Mouse (Mus musculus) inflammation-experienced regulatory T-cells, adult 6 months (primary cell): ENCODE measurements at regions not wholly inside any gene's neighbourhood (a gene's known extent, or its start where the extent isn't known, plus 50 kb on each side); places are given as distances from the start of the nearest gene placed in this dataset.

Experiments
- ATAC-seq: one replicate; pipeline ENCODE4 v1.8.0; 2017

- ATAC-seq: no peak
Measured at GRCm38 (mm10) chr13:52055741-52056140, 209.3 kb downstream of the Gadd45g start.

GRCm38 (mm10) chr13:52057456-52057855 is 211.0 kb downstream of the Gadd45g start:
- ATAC-seq: no peak

GRCm38 (mm10) chr13:52059756-52060417 is 213.4 kb downstream of the Gadd45g start:
- ATAC-seq: no peak

GRCm38 (mm10) chr13:52060418-52060870 is 214.0 kb downstream of the Gadd45g start:
- no peak for ATAC-seq

GRCm38 (mm10) chr13:52061454-52061853 is 215.0 kb downstream of the Gadd45g start:
- ATAC-seq: no peak

- peak; percentile 70 for ATAC-seq
Measured at GRCm38 (mm10) chr13:52061881-52062280, 215.4 kb downstream of the Gadd45g start.

GRCm38 (mm10) chr13:52062576-52062975 is 216.1 kb downstream of the Gadd45g start:
- ATAC-seq: no peak

- ATAC-seq: no peak
Measured at GRCm38 (mm10) chr13:52065274-52065673, 218.8 kb downstream of the Gadd45g start.

GRCm38 (mm10) chr13:52065720-52066119 is 219.2 kb downstream of the Gadd45g start:
- ATAC-seq: no peak

- ATAC-seq: no peak
Measured at GRCm38 (mm10) chr13:52067048-52067447, 220.6 kb downstream of the Gadd45g start.

- peak; percentile 54 for ATAC-seq
Measured at GRCm38 (mm10) chr13:52068886-52069439, 222.5 kb downstream of the Gadd45g start.

- no peak for ATAC-seq
Measured at GRCm38 (mm10) chr13:52069714-52070113, 223.2 kb downstream of the Gadd45g start.

GRCm38 (mm10) chr13:52070731-52071663 is 224.5 kb downstream of the Gadd45g start:
- ATAC-seq: peak; percentile 58

- ATAC-seq: no peak
Measured at GRCm38 (mm10) chr13:52077616-52078015, 231.1 kb downstream of the Gadd45g start.

GRCm38 (mm10) chr13:52078561-52078960 is 232.1 kb downstream of the Gadd45g start:
- peak; percentile 89 for ATAC-seq

GRCm38 (mm10) chr13:52079678-52080246 is 233.3 kb downstream of the Gadd45g start:
- ATAC-seq: no peak

GRCm38 (mm10) chr13:52083601-52084455 is 237.3 kb downstream of the Gadd45g start:
- ATAC-seq: peak; percentile 68

- peak; percentile 59 for ATAC-seq
Measured at GRCm38 (mm10) chr13:52085110-52085509, 238.6 kb downstream of the Gadd45g start.

GRCm38 (mm10) chr13:52088319-52088718 is 241.8 kb downstream of the Gadd45g start:
- ATAC-seq: no peak

- no peak for ATAC-seq
Measured at GRCm38 (mm10) chr13:52090365-52090764, 243.9 kb downstream of the Gadd45g start.

- ATAC-seq: no peak
Measured at GRCm38 (mm10) chr13:52094785-52095184, 248.3 kb downstream of the Gadd45g start.

- no peak for ATAC-seq
Measured at GRCm38 (mm10) chr13:52096506-52096905, 250.0 kb downstream of the Gadd45g start.
